8 mouse cellular contexts compared by ENCODE assay signal in the genomic region with DNA sequence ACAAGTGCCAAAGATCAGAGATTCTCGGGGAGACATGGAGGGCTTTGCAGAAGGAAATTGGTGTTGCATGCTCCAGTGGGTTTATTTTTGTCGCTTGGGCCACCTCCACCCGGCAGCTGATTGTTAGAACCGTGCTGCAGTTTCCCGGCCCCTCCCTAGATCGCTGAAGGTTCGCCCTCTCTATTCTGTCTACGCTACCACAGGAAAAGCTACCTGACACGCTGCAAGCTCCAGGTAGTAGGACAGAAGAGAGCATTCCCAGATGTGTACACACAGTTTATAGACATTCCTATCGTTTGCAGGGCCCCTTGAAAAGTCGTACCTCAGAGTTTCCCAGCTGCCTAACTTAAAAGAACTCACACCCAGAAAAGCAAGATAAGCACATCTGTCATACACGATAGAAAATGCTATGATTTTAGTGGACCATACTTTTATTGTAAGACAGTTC. TPM values are rescaled to one million over a fixed set of nuclear protein-coding genes. Genes with fewer than 3 reads are reported as not detected.
DNase-seq lines count a peak whose midpoint lies in the region; ATAC-seq and TF ChIP-seq lines count a peak whose summit lies in the region.

No protein-coding gene starts in this region.

- peak overlapping the region; percentile 98 for H3K27ac ChIP-seq in kidney, adult 2 months (ENCODE audit: insufficient read depth, low read depth, low read length)
- peak overlapping the region; percentile 98 for H3K27ac ChIP-seq in bone marrow, adult 2 months (ENCODE audit: control insufficient read depth, insufficient read depth, low read depth, low read length, poor library complexity)
- peak overlapping the region; percentile 98 for H3K27ac ChIP-seq in hindbrain, embryonic 13.5 days
- peak overlapping the region; percentile 99 for H3K27ac ChIP-seq in macrophage

- no peaks in the 10 kb centered on the region for H3K36me3 ChIP-seq in kidney, adult 2 months (ENCODE audit: control insufficient read depth, insufficient read depth, low read length)
- peaks cover 6% of the 10 kb centered on the region for H3K36me3 ChIP-seq in hindbrain, embryonic 13.5 days
- peaks cover 2% of the 10 kb centered on the region for H3K36me3 ChIP-seq in macrophage (ENCODE audit: inconsistent target)

- peak overlapping the region; percentile 94 for H3K4me3 ChIP-seq in kidney, adult 2 months (ENCODE audit: insufficient read depth, low read depth, low read length)
- H3K4me3 ChIP-seq in bone marrow, adult 2 months (replicated peaks; ENCODE audit: control insufficient read depth, low read depth, low read length): peak overlapping the region; percentile 93
- peak overlapping the region; percentile 93 for H3K4me3 ChIP-seq in hindbrain, embryonic 13.5 days
- H3K4me3 ChIP-seq in macrophage (ENCODE audit: inconsistent target): peak overlapping the region; percentile 96

- ATAC-seq in hindbrain, embryonic 13.5 days (ENCODE audit: low FRiP score): peak; percentile 21; the same call in 1 of the 2 replicates
- no peak; the same call in 1 of the 2 replicates for ATAC-seq in frontal cortex, adult (ENCODE audit: low TSS enrichment)

- peaks cover 72% of the 10 kb centered on the region for H3K79me2 ChIP-seq in macrophage (ENCODE audit: inconsistent target)

- H3K27me3 ChIP-seq in kidney, adult 2 months (replicated peaks; ENCODE audit: control insufficient read depth, insufficient read depth, low read length): no peaks in the 10 kb centered on the region
- no peaks in the 10 kb centered on the region for H3K27me3 ChIP-seq in hindbrain, embryonic 13.5 days

- no peaks in the 10 kb centered on the region for H3K9me3 ChIP-seq in hindbrain, embryonic 13.5 days

- H3K9ac ChIP-seq in hindbrain, embryonic 13.5 days: peak overlapping the region; percentile 95

- TF ChIP-seq CTCF in kidney, adult 2 months (conservative IDR thresholded peaks at IDR 0.05; ENCODE audit: insufficient read depth, insufficient read length, low read depth, low read length): no peak
- TF ChIP-seq CTCF in bone marrow, adult 2 months (IDR thresholded peaks at IDR 0.05; ENCODE audit: control insufficient read depth, insufficient read depth, low read length): no peak

- no peak for DNase-seq in kidney, adult 2 months
- DNase-seq in kidney, adult 11 months: no peak
- no peak for DNase-seq in ovary, adult 18-20 months (ENCODE audit: low spot score)
- no peak for DNase-seq in ovary, postnatal 14 days (ENCODE audit: low spot score)

- H3K4me1 ChIP-seq in kidney, adult 2 months (ENCODE audit: control insufficient read depth, insufficient read depth, low read length): peaks cover 7% of the 10 kb centered on the region
- H3K4me1 ChIP-seq in bone marrow, adult 2 months (ENCODE audit: control insufficient read depth, insufficient read depth, low read length): no peaks in the 10 kb centered on the region; the same call in 1 of the 2 replicates
- peaks cover 40% of the 10 kb centered on the region for H3K4me1 ChIP-seq in hindbrain, embryonic 13.5 days (replicated peaks)

- TF ChIP-seq POLR2A in kidney, adult 2 months (IDR thresholded peaks at IDR 0.05; ENCODE audit: low read depth, low read length): no peak
- TF ChIP-seq POLR2A in bone marrow, adult 2 months (IDR thresholded peaks at IDR 0.05; ENCODE audit: borderline replicate concordance, control insufficient read depth, low read depth, low read length): no peak

- H3K4me2 ChIP-seq in hindbrain, embryonic 13.5 days: peak overlapping the region; percentile 77

- under 1% methylated on average over 12 of the region's 12 CpGs for WGBS in kidney, adult 2 months
- under 1% methylated on average over 12 of the region's 12 CpGs for WGBS in bone marrow, adult 2 months
- WGBS in hindbrain, embryonic 13.5 days: 2% methylated on average over 12 of the region's 12 CpGs
- WGBS in macrophage (ENCODE audit: missing documents): 2% methylated on average over 11 of the region's 12 CpGs

RNA-seq across cellular contexts. Expression of gene Capza1, which starts 1.1 kb away (rescaled TPM):
- polyA plus RNA-seq in kidney, adult 2 months (2012; rRNA removed): 16.0 and 22.1 TPM in 2 replicates
- polyA plus RNA-seq in bone marrow, adult 2 months (2011; ENCODE audit: insufficient read depth, insufficient read length, low replicate concordance, missing spikeins): 32.7 and 62.7 TPM in 2 replicates
- polyA plus RNA-seq in hindbrain, embryonic 13.5 days (2015; fragmentation: Nextera tagmentation; extraction: Ambion mirVana): 180 and 182 TPM in 2 replicates
- total RNA-seq in macrophage (2018; cell fraction: chromatin; rRNA removed): 100 to 1,000 TPM in 23 of 26 experiments, 10 to 100 TPM in 3; 70.4 to 169 (median 125) TPM
- total RNA-seq in macrophage (2018; cell fraction: cytosol; rRNA removed): 100 to 1,000 TPM; 178 to 251 (median 206) TPM
- 100 to 1,000 TPM in 23 of 26 experiments, 10 to 100 TPM in 3; 95.2 to 190 (median 125) TPM for total RNA-seq in macrophage (2018; cell fraction: nucleus; rRNA removed)
- 164 to 243 TPM (median 189 TPM) in 3 replicates for polyA plus RNA-seq in macrophage (2018)

RNA-seq across cellular contexts. Expression of gene St7l, which starts 1.6 kb away (rescaled TPM):
- polyA plus RNA-seq in kidney, adult 2 months (2012; rRNA removed): 6.3 and 7.4 TPM in 2 replicates
- 3.4 and 14.7 TPM in 2 replicates for polyA plus RNA-seq in bone marrow, adult 2 months (2011; ENCODE audit: insufficient read depth, insufficient read length, low replicate concordance, missing spikeins)
- 41.3 and 41.9 TPM in 2 replicates for polyA plus RNA-seq in hindbrain, embryonic 13.5 days (2015; fragmentation: Nextera tagmentation; extraction: Ambion mirVana)
- total RNA-seq in macrophage (2018; cell fraction: chromatin; rRNA removed): 100 to 1,000 TPM in 3 of 26 experiments, 10 to 100 TPM in 23; 26.3 to 114 (median 54.8) TPM
- 10 to 100 TPM; 14.6 to 29.1 (median 22.6) TPM for total RNA-seq in macrophage (2018; cell fraction: cytosol; rRNA removed)
- total RNA-seq in macrophage (2018; cell fraction: nucleus; rRNA removed): 10 to 100 TPM; 18.9 to 99.2 (median 43.1) TPM
- polyA plus RNA-seq in macrophage (2018): 25.4 to 31.0 TPM (median 25.4 TPM) in 3 replicates

RNA-seq across cellular contexts. Expression of gene Mov10, which starts 47.0 kb away (rescaled TPM):
- polyA plus RNA-seq in kidney, adult 2 months (2012; rRNA removed): 14.1 and 14.2 TPM in 2 replicates
- 7.5 and 18.5 TPM in 2 replicates for polyA plus RNA-seq in bone marrow, adult 2 months (2011; ENCODE audit: insufficient read depth, insufficient read length, low replicate concordance, missing spikeins)
- 10.2 and 14.5 TPM in 2 replicates for polyA plus RNA-seq in hindbrain, embryonic 13.5 days (2015; fragmentation: Nextera tagmentation; extraction: Ambion mirVana)
- total RNA-seq in macrophage (2018; cell fraction: chromatin; rRNA removed): 100 to 1,000 TPM in 9 of 26 experiments, 10 to 100 TPM in 17; 16.7 to 237 (median 59.2) TPM
- total RNA-seq in macrophage (2018; cell fraction: cytosol; rRNA removed): 100 to 1,000 TPM in 12 of 26 experiments, 10 to 100 TPM in 14; 23.8 to 177 (median 62.2) TPM
- 100 to 1,000 TPM in 12 of 26 experiments, 10 to 100 TPM in 14; 23.7 to 199 (median 83.9) TPM for total RNA-seq in macrophage (2018; cell fraction: nucleus; rRNA removed)
- polyA plus RNA-seq in macrophage (2018): 24.0 to 42.1 TPM (median 27.2 TPM) in 3 replicates
